Mouse (Mus musculus) neural tube, embryonic 15.5 days (tissue): ENCODE measurements at regions not wholly inside any gene's neighbourhood (a gene's known extent, or its start where the extent isn't known, plus 50 kb on each side); places are given as distances from the start of the nearest gene placed in this dataset.

Experiments used
- ATAC-seq: fragments of 200-750 bp; cut with Nextera tagmentation; 2 replicates; pipeline ENCODE4 v1.8.0; 2017; ENCODE audit warnings: mild to moderate bottlenecking, moderate TSS enrichment, moderate library complexity; ENCODE audit not compliant: low FRiP score
- H3K27ac ChIP-seq: fragments of 300-500 bp; sonication (generic); replicated peaks from 2 replicates; pipeline ENCODE4 v1.5.1; 2015; ENCODE audit warnings: mild to moderate bottlenecking, inconsistent platforms
- H3K27me3 ChIP-seq: fragments of 300-500 bp; sonication (generic); replicated peaks from 2 replicates; pipeline ENCODE4 v1.6.1; 2015; ENCODE audit warnings: inconsistent platforms
- H3K36me3 ChIP-seq: fragments of 300-500 bp; sonication (generic); 2 replicates; pipeline ENCODE4 v1.6.1; 2015; ENCODE audit warnings: inconsistent platforms
- H3K4me1 ChIP-seq: fragments of 300-500 bp; sonication (generic); 2 replicates; pipeline ENCODE4 v1.6.1; 2015; ENCODE audit warnings: inconsistent platforms
- H3K4me2 ChIP-seq: fragments of 300-500 bp; sonication (generic); 2 replicates; pipeline ENCODE4 v1.6.1; 2015; ENCODE audit warnings: inconsistent platforms, mild to moderate bottlenecking, moderate library complexity
- H3K4me3 ChIP-seq: fragments of 300-500 bp; sonication (generic); replicated peaks from 2 replicates; pipeline ENCODE4 v1.5.1; 2015; ENCODE audit warnings: mild to moderate bottlenecking, inconsistent platforms
- H3K9ac ChIP-seq: fragments of 300-500 bp; sonication (generic); replicated peaks from 2 replicates; pipeline ENCODE4 v1.6.1; 2015; ENCODE audit warnings: mild to moderate bottlenecking, inconsistent platforms
- H3K9me3 ChIP-seq: fragments of 300-500 bp; sonication (generic); replicated peaks from 2 replicates; pipeline ENCODE4 v1.6.1; 2016; ENCODE audit warnings: inconsistent platforms
- WGBS: fragments of 180-500 bp; shearing (Covaris S2); methylation state at CpG from one replicate; pipeline ENCODE4 v1.1.7; 2015; ENCODE audit warnings: mixed read lengths; 5-methylcytosine and 5-hydroxymethylcytosine counted together

GRCm38 (mm10) chr4:25488479-25489069, 207.0 kb upstream of the Ufl1 start:
- Histone ChIP-seq H3K27ac (no peak overlapping the region), H3K9me3 (no peaks in the 10 kb centered on the region), H3K4me1 (no peaks in the 10 kb centered on the region), H3K4me2 (no peak overlapping the region), H3K9ac (no peak overlapping the region), H3K4me3 (no peak overlapping the region), H3K27me3 (no peaks in the 10 kb centered on the region), H3K36me3 (no peaks in the 10 kb centered on the region)
- ATAC-seq = no peak
- WGBS = 82% methylated on average over 1 of the region's 1 CpGs

GRCm38 (mm10) chr4:25483621-25483933, 202.0 kb upstream of the Ufl1 start:
- Histone ChIP-seq H3K9ac (no peak overlapping the region), H3K27me3 (no peaks in the 10 kb centered on the region), H3K27ac (no peak overlapping the region), H3K9me3 (no peaks in the 10 kb centered on the region), H3K4me2 (no peak overlapping the region), H3K4me3 (no peak overlapping the region), H3K4me1 (no peaks in the 10 kb centered on the region), H3K36me3 (no peaks in the 10 kb centered on the region)
- peak; percentile 70; the same call in 1 of the 2 replicates for ATAC-seq
- 12% methylated on average over 1 of the region's 1 CpGs for WGBS

- Histone ChIP-seq H3K27ac (no peak overlapping the region), H3K4me2 (no peak overlapping the region), H3K4me3 (no peak overlapping the region), H3K9ac (no peak overlapping the region), H3K4me1 (no peaks in the 10 kb centered on the region), H3K9me3 (no peaks in the 10 kb centered on the region), H3K27me3 (no peaks in the 10 kb centered on the region), H3K36me3 (no peaks in the 10 kb centered on the region)
- WGBS = 31% methylated on average over 6 of the region's 6 CpGs
- ATAC-seq = peak; percentile 83
Measured at GRCm38 (mm10) chr4:25482933-25483620, 201.5 kb upstream of the Ufl1 start.

GRCm38 (mm10) chr4:25473026-25473425, 191.4 kb upstream of the Ufl1 start:
- H3K4me1 ChIP-seq = no peaks in the 10 kb centered on the region
- no peak for ATAC-seq
- H3K4me2 ChIP-seq = no peak overlapping the region
- H3K9me3 ChIP-seq = no peaks in the 10 kb centered on the region
- no peak overlapping the region for H3K4me3 ChIP-seq
- no peaks in the 10 kb centered on the region for H3K27me3 ChIP-seq
- H3K9ac ChIP-seq = no peak overlapping the region
- no peak overlapping the region for H3K27ac ChIP-seq
- no peaks in the 10 kb centered on the region for H3K36me3 ChIP-seq

GRCm38 (mm10) chr4:25466490-25466889, 184.9 kb upstream of the Ufl1 start:
- 90% methylated on average over 3 of the region's 3 CpGs for WGBS
- H3K9ac ChIP-seq = no peak overlapping the region

GRCm38 (mm10) chr4:25464792-25465590, 183.4 kb upstream of the Ufl1 start:
- ATAC-seq = no peak
- WGBS = 74% methylated on average over 1 of the region's 1 CpGs

More at GRCm38 (mm10) chr4:25466490-25466889, 184.9 kb upstream of the Ufl1 start:
- H3K27ac ChIP-seq = no peak overlapping the region
- H3K4me1 ChIP-seq = no peaks in the 10 kb centered on the region
- H3K4me3 ChIP-seq = no peak overlapping the region
- H3K27me3 ChIP-seq = no peaks in the 10 kb centered on the region
- ATAC-seq = no peak
- no peaks in the 10 kb centered on the region for H3K36me3 ChIP-seq
- H3K4me2 ChIP-seq = no peak overlapping the region
- no peaks in the 10 kb centered on the region for H3K9me3 ChIP-seq

GRCm38 (mm10) chr4:25464069-25464468, 182.4 kb upstream of the Ufl1 start:
- no peak for ATAC-seq
- no peak overlapping the region for H3K4me2 ChIP-seq
- H3K9me3 ChIP-seq = no peaks in the 10 kb centered on the region
- WGBS = 87% methylated on average over 1 of the region's 1 CpGs
- no peak overlapping the region for H3K4me3 ChIP-seq
- H3K27me3 ChIP-seq = no peaks in the 10 kb centered on the region
- H3K27ac ChIP-seq = no peak overlapping the region
- no peaks in the 10 kb centered on the region for H3K36me3 ChIP-seq
- no peak overlapping the region for H3K9ac ChIP-seq
- no peaks in the 10 kb centered on the region for H3K4me1 ChIP-seq

More at GRCm38 (mm10) chr4:25464792-25465590, 183.4 kb upstream of the Ufl1 start:
- H3K27ac ChIP-seq = no peak overlapping the region
- H3K36me3 ChIP-seq = no peaks in the 10 kb centered on the region
- H3K9me3 ChIP-seq = no peaks in the 10 kb centered on the region
- H3K27me3 ChIP-seq = no peaks in the 10 kb centered on the region
- H3K4me2 ChIP-seq = no peak overlapping the region
- no peak overlapping the region for H3K4me3 ChIP-seq
- H3K4me1 ChIP-seq = no peaks in the 10 kb centered on the region
- H3K9ac ChIP-seq = no peak overlapping the region

- no peak overlapping the region for H3K27ac ChIP-seq
- 88% methylated on average over 1 of the region's 1 CpGs for WGBS
- H3K36me3 ChIP-seq = no peaks in the 10 kb centered on the region
- H3K9me3 ChIP-seq = no peaks in the 10 kb centered on the region
- H3K27me3 ChIP-seq = no peaks in the 10 kb centered on the region
- no peaks in the 10 kb centered on the region for H3K4me1 ChIP-seq
- no peak for ATAC-seq
- H3K9ac ChIP-seq = no peak overlapping the region
- no peak overlapping the region for H3K4me3 ChIP-seq
- H3K4me2 ChIP-seq = no peak overlapping the region
Measured at GRCm38 (mm10) chr4:25460127-25460526, 178.5 kb upstream of the Ufl1 start.

GRCm38 (mm10) chr4:25454752-25455151, 173.1 kb upstream of the Ufl1 start:
- Histone ChIP-seq H3K4me2 (no peak overlapping the region), H3K4me1 (no peaks in the 10 kb centered on the region), H3K36me3 (no peaks in the 10 kb centered on the region), H3K4me3 (no peak overlapping the region), H3K9ac (no peak overlapping the region), H3K9me3 (no peaks in the 10 kb centered on the region), H3K27ac (no peak overlapping the region), H3K27me3 (no peaks in the 10 kb centered on the region)
- ATAC-seq = no peak
- 64% methylated on average over 3 of the region's 3 CpGs for WGBS

GRCm38 (mm10) chr4:25453127-25453806, 171.6 kb upstream of the Ufl1 start:
- no peak for ATAC-seq
- Histone ChIP-seq H3K27me3 (no peaks in the 10 kb centered on the region), H3K9ac (no peak overlapping the region), H3K4me3 (no peak overlapping the region), H3K4me2 (no peak overlapping the region), H3K36me3 (no peaks in the 10 kb centered on the region), H3K4me1 (no peaks in the 10 kb centered on the region), H3K9me3 (no peaks in the 10 kb centered on the region), H3K27ac (no peak overlapping the region)
- WGBS = 96% methylated on average over 6 of the region's 6 CpGs

- Histone ChIP-seq H3K27ac (no peak overlapping the region), H3K4me2 (no peak overlapping the region), H3K27me3 (no peaks in the 10 kb centered on the region), H3K9ac (no peak overlapping the region), H3K9me3 (no peaks in the 10 kb centered on the region), H3K36me3 (no peaks in the 10 kb centered on the region), H3K4me3 (no peak overlapping the region), H3K4me1 (no peaks in the 10 kb centered on the region)
- no peak for ATAC-seq
- 75% methylated on average over 6 of the region's 6 CpGs for WGBS
Measured at GRCm38 (mm10) chr4:25451865-25452264, 170.2 kb upstream of the Ufl1 start.
